Mouse (Mus musculus): ENCODE results near the gene Vegfb. TPM values are rescaled to one million over a fixed set of nuclear protein-coding genes. Genes with fewer than 3 reads are reported as not detected.

Gene Vegfb
- polyA plus RNA-seq, 1 experiment from 2014 or later, result 29.5 TPM

GRCm38 (mm10) chr19:6985300-6985699, 2.2 kb downstream of the Vegfb start:
- Histone ChIP-seq H3K27ac (ENCODE audit: low read depth, low read length) (no peak overlapping the region), H3K36me3 (ENCODE audit: control insufficient read depth, insufficient read depth, low read length) (peaks cover 3% of the 10 kb centered on the region; the same call in 1 of the 2 replicates), H3K4me2 (ENCODE audit: low read depth, low read length, severe bottlenecking) (no peak overlapping the region), H3K4me3 (ENCODE audit: low read depth, low read length) (no peak overlapping the region), H3K9me3 (ENCODE audit: control insufficient read depth, low read length) (no peaks in the 10 kb centered on the region), H3K9ac (ENCODE audit: low read length) (no peak overlapping the region), H3K27me3 (ENCODE audit: control insufficient read depth, insufficient read depth, low read length) (no peaks in the 10 kb centered on the region), H3K4me1 (replicated peaks; ENCODE audit: control insufficient read depth, insufficient read depth, low read length) (peaks cover 10% of the 10 kb centered on the region)
- ATAC-seq (replicated peaks; ENCODE audit: low FRiP score) (no peak), DNase-seq (ENCODE audit: low spot score) (no peak)
- WGBS, result 86% methylated on average over 19 of the region's 19 CpGs

GRCm38 (mm10) chr19:6983621-6984020, 3.8 kb downstream of the Vegfb start:
- H3K9me3 ChIP-seq (ENCODE audit: control insufficient read depth, low read length), result no peaks in the 10 kb centered on the region
- H3K4me2 ChIP-seq (ENCODE audit: low read depth, low read length, severe bottlenecking), result no peak overlapping the region
- H3K4me1 ChIP-seq (replicated peaks; ENCODE audit: control insufficient read depth, insufficient read depth, low read length), result peaks cover 16% of the 10 kb centered on the region
- no peaks in the 10 kb centered on the region for H3K27me3 ChIP-seq (ENCODE audit: control insufficient read depth, insufficient read depth, low read length)
- DNase-seq (ENCODE audit: low spot score) (no peak), ATAC-seq (replicated peaks; ENCODE audit: low FRiP score) (no peak)
- H3K9ac ChIP-seq (ENCODE audit: low read length), result no peak overlapping the region
- H3K27ac ChIP-seq (ENCODE audit: low read depth, low read length), result no peak overlapping the region
- H3K36me3 ChIP-seq (ENCODE audit: control insufficient read depth, insufficient read depth, low read length), result peaks cover 3% of the 10 kb centered on the region; the same call in 1 of the 2 replicates
- 33% methylated on average over 5 of the region's 5 CpGs for WGBS
- H3K4me3 ChIP-seq (ENCODE audit: low read depth, low read length), result no peak overlapping the region

GRCm38 (mm10) chr19:6981465-6981864, 6.0 kb downstream of the Vegfb start:
- Histone ChIP-seq H3K4me1 (replicated peaks; ENCODE audit: control insufficient read depth, insufficient read depth, low read length) (peaks cover 20% of the 10 kb centered on the region), H3K36me3 (ENCODE audit: control insufficient read depth, insufficient read depth, low read length) (peaks cover 3% of the 10 kb centered on the region; the same call in 1 of the 2 replicates), H3K27ac (ENCODE audit: low read depth, low read length) (no peak overlapping the region), H3K9ac (ENCODE audit: low read length) (no peak overlapping the region), H3K27me3 (ENCODE audit: control insufficient read depth, insufficient read depth, low read length) (no peaks in the 10 kb centered on the region), H3K4me2 (ENCODE audit: low read depth, low read length, severe bottlenecking) (no peak overlapping the region), H3K4me3 (ENCODE audit: low read depth, low read length) (no peak overlapping the region), H3K9me3 (ENCODE audit: control insufficient read depth, low read length) (no peaks in the 10 kb centered on the region)
- DNase-seq (ENCODE audit: low spot score) (no peak), ATAC-seq (replicated peaks; ENCODE audit: low FRiP score) (no peak)
- 88% methylated on average over 4 of the region's 4 CpGs for WGBS

- peak within 1 kb of the TSS; percentile 42 for H3K4me3 ChIP-seq (ENCODE audit: low read depth, low read length)
- H3K9ac ChIP-seq (ENCODE audit: low read length), result peak within 1 kb of the TSS; percentile 77
- H3K9me3 ChIP-seq (ENCODE audit: control insufficient read depth, low read length), result no peaks in the 10 kb centered on the region
- H3K36me3 ChIP-seq (ENCODE audit: control insufficient read depth, insufficient read depth, low read length), result peaks cover 3% of the 10 kb centered on the region; the same call in 1 of the 2 replicates
- WGBS, result 2% methylated on average over 38 of the region's 38 CpGs
- H3K4me2 ChIP-seq (ENCODE audit: low read depth, low read length, severe bottlenecking), result peak within 1 kb of the TSS; percentile 67
- DNase-seq (ENCODE audit: low spot score) (peak; percentile 98), ATAC-seq (replicated peaks; ENCODE audit: low FRiP score) (peak; percentile 85)
- peak within 1 kb of the TSS; percentile 86 for H3K27ac ChIP-seq (ENCODE audit: low read depth, low read length)
- peaks cover 22% of the 10 kb centered on the region for H3K4me1 ChIP-seq (replicated peaks; ENCODE audit: control insufficient read depth, insufficient read depth, low read length)
- no peaks in the 10 kb centered on the region for H3K27me3 ChIP-seq (ENCODE audit: control insufficient read depth, insufficient read depth, low read length)
Measured at GRCm38 (mm10) chr19:6980381-6981093, 6.9 kb downstream of the Vegfb start, which contains the start of gene Fkbp2. Gene Fkbp2 (minus strand): TSS chr19:6980501.

- peak; percentile 87 for ATAC-seq (replicated peaks; ENCODE audit: low FRiP score)
- no peaks in the 10 kb centered on the region for H3K9me3 ChIP-seq (ENCODE audit: control insufficient read depth, low read length)
- no peaks in the 10 kb centered on the region; the same call in 1 of the 2 replicates for H3K36me3 ChIP-seq (ENCODE audit: control insufficient read depth, insufficient read depth, low read length)
- peak overlapping the region; percentile 42 for H3K4me3 ChIP-seq (ENCODE audit: low read depth, low read length)
- peaks cover 22% of the 10 kb centered on the region for H3K4me1 ChIP-seq (replicated peaks; ENCODE audit: control insufficient read depth, insufficient read depth, low read length)
- H3K4me2 ChIP-seq (ENCODE audit: low read depth, low read length, severe bottlenecking), result peak overlapping the region; percentile 67
- H3K9ac ChIP-seq (ENCODE audit: low read length), result peak overlapping the region; percentile 77
- H3K27me3 ChIP-seq (ENCODE audit: control insufficient read depth, insufficient read depth, low read length), result no peaks in the 10 kb centered on the region
- 1% methylated on average over 58 of the region's 59 CpGs for WGBS
- DNase-seq (ENCODE audit: low spot score), result peak; percentile 100
- peak overlapping the region; percentile 86 for H3K27ac ChIP-seq (ENCODE audit: low read depth, low read length)
Measured at GRCm38 (mm10) chr19:6979486-6980380, 7.7 kb downstream of the Vegfb start.

GRCm38 (mm10) chr19:6979001-6979479, 8.4 kb downstream of the Vegfb start:
- H3K4me3 ChIP-seq (ENCODE audit: low read depth, low read length), result peak overlapping the region; percentile 42
- no peaks in the 10 kb centered on the region; the same call in 1 of the 2 replicates for H3K36me3 ChIP-seq (ENCODE audit: control insufficient read depth, insufficient read depth, low read length)
- peaks cover 22% of the 10 kb centered on the region for H3K4me1 ChIP-seq (replicated peaks; ENCODE audit: control insufficient read depth, insufficient read depth, low read length)
- H3K4me2 ChIP-seq (ENCODE audit: low read depth, low read length, severe bottlenecking), result peak overlapping the region; percentile 67
- ATAC-seq (replicated peaks; ENCODE audit: low FRiP score), result no peak
- 15% methylated on average over 11 of the region's 11 CpGs for WGBS
- no peak for DNase-seq (ENCODE audit: low spot score)
- peak overlapping the region; percentile 50; the same call in 1 of the 2 replicates for H3K27ac ChIP-seq (ENCODE audit: low read depth, low read length)
- H3K27me3 ChIP-seq (ENCODE audit: control insufficient read depth, insufficient read depth, low read length), result no peaks in the 10 kb centered on the region
- H3K9ac ChIP-seq (ENCODE audit: low read length), result peak overlapping the region; percentile 62
- no peaks in the 10 kb centered on the region for H3K9me3 ChIP-seq (ENCODE audit: control insufficient read depth, low read length)

GRCm38 (mm10) chr19:6978639-6978974, 8.8 kb downstream of the Vegfb start:
- Histone ChIP-seq H3K9me3 (ENCODE audit: control insufficient read depth, low read length) (no peaks in the 10 kb centered on the region), H3K4me2 (ENCODE audit: low read depth, low read length, severe bottlenecking) (peak overlapping the region; percentile 67), H3K9ac (ENCODE audit: low read length) (peak overlapping the region; percentile 62; the same call in 1 of the 2 replicates), H3K27ac (ENCODE audit: low read depth, low read length) (0 out of 2 replicates have a peak overlapping the region, but pooled peaks have one; percentile 20), H3K4me3 (ENCODE audit: low read depth, low read length) (peak overlapping the region; percentile 42), H3K36me3 (ENCODE audit: control insufficient read depth, insufficient read depth, low read length) (no peaks in the 10 kb centered on the region; the same call in 1 of the 2 replicates), H3K4me1 (replicated peaks; ENCODE audit: control insufficient read depth, insufficient read depth, low read length) (peaks cover 24% of the 10 kb centered on the region), H3K27me3 (ENCODE audit: control insufficient read depth, insufficient read depth, low read length) (no peaks in the 10 kb centered on the region)
- 51% methylated on average over 3 of the region's 3 CpGs for WGBS
- DNase-seq (ENCODE audit: low spot score) (no peak), ATAC-seq (replicated peaks; ENCODE audit: low FRiP score) (no peak)
